Mouse (Mus musculus) kidney, embryonic 14.5 days (tissue): ENCODE data around the gene Pten. TPM values are rescaled to one million over a fixed set of nuclear protein-coding genes. Genes with fewer than 3 reads are reported as not detected.

Experiments
- ATAC-seq: fragments of 200-750 bp; cut with Nextera tagmentation; 2 replicates; pipeline ENCODE4 v1.8.0; 2017; ENCODE audit warnings: moderate number of reproducible peaks, mild to moderate bottlenecking, moderate TSS enrichment, moderate library complexity; ENCODE audit not compliant: low FRiP score, low TSS enrichment
- H3K27ac ChIP-seq: fragments of 300-500 bp; sonication (generic); 2 replicates; pipeline ENCODE4 v1.5.1; 2014; ENCODE audit warnings: low read depth, mild to moderate bottlenecking, low read length, moderate library complexity, mixed read lengths
- H3K27me3 ChIP-seq: fragments of 300-500 bp; sonication (generic); 2 replicates; pipeline ENCODE4 v1.6.1; 2014; ENCODE audit warnings: mild to moderate bottlenecking, low read length; ENCODE audit not compliant: control insufficient read depth, insufficient read depth
- H3K36me3 ChIP-seq: fragments of 300-500 bp; sonication (generic); 2 replicates; pipeline ENCODE4 v1.6.1; 2014; ENCODE audit warnings: low read length, mixed read lengths; ENCODE audit not compliant: control insufficient read depth, insufficient read depth
- H3K4me1 ChIP-seq: fragments of 300-500 bp; sonication (generic); 2 replicates; pipeline ENCODE4 v1.6.1; 2014; ENCODE audit warnings: low read length, mixed read lengths; ENCODE audit not compliant: control insufficient read depth, insufficient read depth
- H3K4me2 ChIP-seq: fragments of 300-500 bp; sonication (generic); replicated peaks from 2 replicates; pipeline ENCODE4 v1.6.1; 2014; ENCODE audit warnings: low read depth, mild to moderate bottlenecking, low read length
- H3K4me3 ChIP-seq: fragments of 300-500 bp; sonication (generic); 2 replicates; pipeline ENCODE4 v1.5.1; 2014; ENCODE audit warnings: mild to moderate bottlenecking, low read length
- H3K9ac ChIP-seq: fragments of 300-500 bp; sonication (generic); 2 replicates; pipeline ENCODE4 v1.6.1; 2014; ENCODE audit warnings: low read depth, mild to moderate bottlenecking, low read length, moderate library complexity
- H3K9me3 ChIP-seq: fragments of 300-500 bp; sonication (generic); 2 replicates; pipeline ENCODE4 v1.6.1; 2016; ENCODE audit warnings: low read length; ENCODE audit not compliant: control insufficient read depth
- WGBS: fragments of 180-500 bp; shearing (Covaris S2); extraction: QIAGEN DNeasy Blood & Tissue Kit; methylation state at CpG from one replicate; pipeline ENCODE4 v1.1.7; 2014; 5-methylcytosine and 5-hydroxymethylcytosine counted together
- polyA plus RNA-seq: library from polyadenylated mRNA; unstranded; fragments of >200 nt; fragmentation: Nextera tagmentation; extraction: Ambion mirVana; gene quantifications from 2 replicates; pipeline ENCODE4 v1.2.1, GENCODE M21; 2014

The Pten gene
- polyA plus RNA-seq, 1 experiment from 2014 or later: 16.8 TPM

GRCm38 (mm10) chr19:32720319-32720718 is 37.0 kb upstream of the Pten start:
- H3K4me1 ChIP-seq: peaks cover 8% of the 10 kb centered on the region; the same call in 1 of the 2 replicates
- H3K27me3 ChIP-seq: no peaks in the 10 kb centered on the region
- 93% methylated on average over 1 of the region's 1 CpGs for WGBS

GRCm38 (mm10) chr19:32723817-32724216 is 33.5 kb upstream of the Pten start:
- Histone ChIP-seq H3K9ac (no peak overlapping the region), H3K4me3 (no peak overlapping the region), H3K9me3 (no peaks in the 10 kb centered on the region), H3K27me3 (peaks cover 7% of the 10 kb centered on the region; the same call in 1 of the 2 replicates), H3K4me1 (peaks cover 17% of the 10 kb centered on the region), H3K4me2 (no peak overlapping the region), H3K27ac (peak overlapping the region; percentile 51; the same call in 1 of the 2 replicates), H3K36me3 (no peaks in the 10 kb centered on the region)
- ATAC-seq: peak; percentile 58; the same call in 1 of the 2 replicates
- 9% methylated on average over 7 of the region's 7 CpGs for WGBS

More at GRCm38 (mm10) chr19:32720319-32720718, 37.0 kb upstream of the Pten start:
- Histone ChIP-seq H3K9me3 (no peaks in the 10 kb centered on the region), H3K36me3 (no peaks in the 10 kb centered on the region), H3K27ac (no peak overlapping the region), H3K9ac (no peak overlapping the region), H3K4me3 (no peak overlapping the region), H3K4me2 (no peak overlapping the region)
- ATAC-seq: no peak

GRCm38 (mm10) chr19:32726451-32727325 is 30.6 kb upstream of the Pten start:
- H3K27me3 ChIP-seq: peaks cover 7% of the 10 kb centered on the region; the same call in 1 of the 2 replicates
- H3K27ac ChIP-seq: no peak overlapping the region
- no peaks in the 10 kb centered on the region for H3K36me3 ChIP-seq
- H3K9me3 ChIP-seq: no peaks in the 10 kb centered on the region
- H3K9ac ChIP-seq: 0 out of 2 replicates have a peak overlapping the region, but pooled peaks have one; percentile 23
- 0 out of 2 replicates have a peak, but pooled peaks have one; percentile 18 for ATAC-seq
- 0 out of 2 replicates have a peak overlapping the region, but pooled peaks have one; percentile 3 for H3K4me3 ChIP-seq
- WGBS: 6% methylated on average over 22 of the region's 22 CpGs
- peaks cover 17% of the 10 kb centered on the region for H3K4me1 ChIP-seq
- peak overlapping the region; percentile 30 for H3K4me2 ChIP-seq

- Histone ChIP-seq H3K4me2 (no peak overlapping the region), H3K36me3 (no peaks in the 10 kb centered on the region), H3K27me3 (peaks cover 7% of the 10 kb centered on the region; the same call in 1 of the 2 replicates), H3K4me3 (no peak overlapping the region), H3K9me3 (no peaks in the 10 kb centered on the region), H3K27ac (no peak overlapping the region), H3K9ac (no peak overlapping the region), H3K4me1 (peaks cover 10% of the 10 kb centered on the region)
- WGBS: 89% methylated on average over 4 of the region's 4 CpGs
- ATAC-seq: no peak
These were observed 27.5 kb upstream of the Pten start for GRCm38 (mm10) chr19:32729785-32730184.

- Histone ChIP-seq H3K9me3 (no peaks in the 10 kb centered on the region), H3K9ac (no peak overlapping the region), H3K4me2 (no peak overlapping the region), H3K27me3 (no peaks in the 10 kb centered on the region), H3K4me3 (no peak overlapping the region), H3K36me3 (no peaks in the 10 kb centered on the region), H3K27ac (no peak overlapping the region), H3K4me1 (no peaks in the 10 kb centered on the region)
- no peak for ATAC-seq
These were observed 24.4 kb upstream of the Pten start for GRCm38 (mm10) chr19:32732922-32733321.

- Histone ChIP-seq H3K9me3 (no peaks in the 10 kb centered on the region), H3K36me3 (no peaks in the 10 kb centered on the region), H3K27me3 (no peaks in the 10 kb centered on the region), H3K9ac (no peak overlapping the region), H3K4me2 (no peak overlapping the region), H3K4me1 (no peaks in the 10 kb centered on the region), H3K4me3 (no peak overlapping the region), H3K27ac (no peak overlapping the region)
- no peak for ATAC-seq
- 84% methylated on average over 7 of the region's 7 CpGs for WGBS
These were observed 19.5 kb upstream of the Pten start for GRCm38 (mm10) chr19:32737844-32738243.

GRCm38 (mm10) chr19:32739686-32740085 is 17.6 kb upstream of the Pten start, which contains the start of gene Atad1:
Gene Atad1, minus strand, starts transcription at chr19:32739786.
- Histone ChIP-seq H3K27me3 (no peaks in the 10 kb centered on the region), H3K9me3 (no peaks in the 10 kb centered on the region), H3K4me2 (no peak within 1 kb of the TSS), H3K9ac (no peak within 1 kb of the TSS), H3K27ac (no peak within 1 kb of the TSS), H3K4me3 (no peak within 1 kb of the TSS), H3K4me1 (no peaks in the 10 kb centered on the region), H3K36me3 (no peaks in the 10 kb centered on the region)
- 88% methylated on average over 4 of the region's 4 CpGs for WGBS
- ATAC-seq: no peak

GRCm38 (mm10) chr19:32740641-32741345 is 16.5 kb upstream of the Pten start:
- Histone ChIP-seq H3K9ac (no peak overlapping the region), H3K4me1 (no peaks in the 10 kb centered on the region), H3K9me3 (0 out of 2 replicates have a peak, but pooled peaks cover 2% of the 10 kb centered on the region), H3K27me3 (no peaks in the 10 kb centered on the region), H3K4me2 (no peak overlapping the region), H3K4me3 (no peak overlapping the region), H3K27ac (no peak overlapping the region), H3K36me3 (no peaks in the 10 kb centered on the region)
- 89% methylated on average over 4 of the region's 4 CpGs for WGBS
- ATAC-seq: no peak
